Mouse (Mus musculus): ENCODE results near the gene Sgca. TPM values are rescaled to one million over a fixed set of nuclear protein-coding genes. Genes with fewer than 3 reads are reported as not detected.
"Not testable (repeated sequence)": the region's sequence is repeated elsewhere in the genome, so short reads cannot be mapped to it uniquely, and the experiment has no call there.

Gene Sgca
- polyA plus RNA-seq, 1 experiment from 2014 or later, result 1.9 TPM

DNA sequence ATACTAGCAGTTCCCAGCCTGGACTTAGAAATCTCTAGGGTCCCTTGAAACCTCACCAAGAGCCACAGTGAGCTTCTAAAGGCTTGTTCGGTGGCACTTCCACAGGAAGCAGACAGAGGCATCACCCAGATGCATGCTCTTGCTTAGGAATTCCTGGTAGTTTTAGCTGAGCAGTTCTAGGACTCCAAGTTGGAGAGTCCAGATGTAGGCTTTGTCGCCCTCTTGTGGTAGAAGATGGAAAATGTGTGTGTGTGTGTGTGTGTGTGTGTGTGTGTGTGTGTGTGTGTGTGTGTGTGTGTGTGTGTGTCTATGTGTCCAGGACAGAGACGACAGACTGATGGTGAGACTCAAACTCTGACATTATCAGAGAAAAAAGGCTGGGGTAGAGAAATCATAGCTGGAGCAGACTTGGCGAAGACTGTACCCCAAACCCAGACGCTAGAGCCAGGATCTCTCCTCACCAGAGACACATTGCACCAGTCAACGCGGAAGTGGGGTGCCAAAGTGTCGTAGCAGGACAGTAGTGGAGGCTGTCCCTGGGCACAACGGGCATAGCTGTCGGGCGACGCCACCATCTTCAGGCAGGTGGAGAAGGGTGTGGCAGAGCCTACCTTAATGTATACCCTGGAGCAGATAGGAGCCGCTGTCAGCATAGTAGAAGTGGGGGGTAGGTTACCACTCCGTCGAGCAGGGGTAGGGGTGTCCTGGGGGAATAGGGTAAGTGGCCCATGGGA is 5.8 kb downstream of the Sgca start:
- no peaks in the 10 kb centered on the region for H3K9me3 ChIP-seq (ENCODE audit: control insufficient read depth, low read length)
- H3K4me3 ChIP-seq (ENCODE audit: low read depth, low read length), result no peak overlapping the region
- no peaks in the 10 kb centered on the region for H3K36me3 ChIP-seq (ENCODE audit: control insufficient read depth, insufficient read depth, low read length)
- WGBS, result 66% methylated on average over 15 of the region's 15 CpGs
- H3K4me1 ChIP-seq (ENCODE audit: control insufficient read depth, insufficient read depth, low read length), result no peaks in the 10 kb centered on the region
- no peaks in the 10 kb centered on the region for H3K27me3 ChIP-seq (ENCODE audit: control insufficient read depth, insufficient read depth, low read length)
- H3K27ac ChIP-seq (ENCODE audit: low read depth, low read length), result no peak overlapping the region
- H3K4me2 ChIP-seq (ENCODE audit: low read depth), result no peak overlapping the region
- DNase-seq (ENCODE audit: low spot score) (peak; percentile 65), ATAC-seq (ENCODE audit: insufficient read depth, low FRiP score, low TSS enrichment) (no peak)
- no peak overlapping the region for H3K9ac ChIP-seq (ENCODE audit: low read length)

DNA sequence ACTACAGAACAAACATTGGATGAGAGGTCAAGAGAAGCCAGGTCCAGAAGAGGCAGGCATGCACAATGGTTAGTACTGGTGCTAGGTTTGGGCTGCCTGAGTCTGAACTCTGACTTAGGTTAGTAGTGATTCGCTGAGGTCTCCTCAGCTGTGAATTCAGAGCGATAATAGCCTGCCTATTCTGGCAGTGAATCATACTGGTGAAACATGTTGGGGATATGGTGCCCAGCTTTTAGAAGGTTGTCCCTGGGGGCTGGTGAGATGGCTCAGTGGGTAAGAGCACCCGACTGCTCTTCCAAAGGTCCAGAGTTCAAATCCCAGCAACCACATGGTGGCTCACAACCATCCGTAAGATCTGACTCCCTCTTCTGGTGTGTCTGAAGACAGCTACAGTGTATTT is 6.4 kb downstream of the Sgca start:
- not testable (repeated sequence) for H3K4me3 ChIP-seq (ENCODE audit: low read depth, low read length); H3K27ac ChIP-seq (ENCODE audit: low read depth, low read length); DNase-seq (ENCODE audit: low spot score); H3K4me1 ChIP-seq (ENCODE audit: control insufficient read depth, insufficient read depth, low read length); H3K9me3 ChIP-seq (ENCODE audit: control insufficient read depth, low read length); H3K9ac ChIP-seq (ENCODE audit: low read length); ATAC-seq (ENCODE audit: insufficient read depth, low FRiP score, low TSS enrichment); H3K4me2 ChIP-seq (ENCODE audit: low read depth); H3K27me3 ChIP-seq (ENCODE audit: control insufficient read depth, insufficient read depth, low read length); H3K36me3 ChIP-seq (ENCODE audit: control insufficient read depth, insufficient read depth, low read length)
- WGBS, result 92% methylated on average over 4 of the region's 4 CpGs

DNA sequence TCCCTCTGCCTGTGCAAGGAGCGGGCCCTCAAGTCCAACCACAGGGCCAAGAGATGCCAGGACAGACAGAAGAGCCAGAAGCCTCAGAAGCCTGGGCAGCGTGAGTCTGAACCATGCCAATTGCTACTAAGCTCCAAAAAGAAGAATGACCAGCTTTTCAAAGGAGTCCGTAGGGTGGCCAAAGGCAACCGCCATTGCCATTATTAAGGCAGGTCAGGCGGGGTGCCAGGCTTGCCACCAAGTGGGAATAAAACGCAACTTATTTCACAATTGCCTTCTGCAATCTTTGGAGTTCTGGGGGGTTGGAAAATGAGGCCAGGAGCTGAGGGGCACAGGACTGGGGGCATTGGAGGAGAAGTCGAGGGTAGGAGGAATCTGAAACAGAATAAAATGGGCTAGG is 7.9 kb downstream of the Sgca start:
- Histone ChIP-seq H3K9ac (ENCODE audit: low read length) (no peak overlapping the region), H3K27ac (ENCODE audit: low read depth, low read length) (no peak overlapping the region), H3K36me3 (ENCODE audit: control insufficient read depth, insufficient read depth, low read length) (no peaks in the 10 kb centered on the region), H3K4me1 (ENCODE audit: control insufficient read depth, insufficient read depth, low read length) (no peaks in the 10 kb centered on the region), H3K27me3 (ENCODE audit: control insufficient read depth, insufficient read depth, low read length) (no peaks in the 10 kb centered on the region), H3K4me3 (ENCODE audit: low read depth, low read length) (no peak overlapping the region), H3K9me3 (ENCODE audit: control insufficient read depth, low read length) (no peaks in the 10 kb centered on the region), H3K4me2 (ENCODE audit: low read depth) (no peak overlapping the region)
- 85% methylated on average over 7 of the region's 7 CpGs for WGBS
- DNase-seq (ENCODE audit: low spot score) (no peak), ATAC-seq (ENCODE audit: insufficient read depth, low FRiP score, low TSS enrichment) (no peak)

DNA sequence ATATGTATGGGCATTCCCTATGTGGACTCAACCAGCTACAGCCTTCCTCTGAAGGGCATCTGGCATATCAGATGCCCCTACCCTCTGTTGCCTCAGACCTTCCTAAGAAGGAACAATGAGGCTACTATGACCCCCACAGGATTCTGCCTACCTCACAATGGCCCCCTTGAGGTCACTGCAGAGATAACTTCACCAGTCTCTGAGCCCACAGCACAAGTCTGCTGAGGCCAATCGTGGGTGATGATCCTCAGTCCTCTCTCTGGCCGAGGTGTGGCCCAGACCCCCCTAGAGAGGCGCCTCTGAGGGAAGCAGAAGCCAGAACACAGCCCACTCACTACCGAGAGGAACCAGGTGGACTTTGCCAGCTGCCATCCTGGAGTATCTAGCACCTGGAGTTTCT is 8.7 kb downstream of the Sgca start, which contains the start of gene Hils1:
Hils1 (plus strand) TSS at position 175 of the 400 bp plus-strand sequence.
- Histone ChIP-seq H3K4me2 (ENCODE audit: low read depth) (no peak within 1 kb of the TSS), H3K27me3 (ENCODE audit: control insufficient read depth, insufficient read depth, low read length) (no peaks in the 10 kb centered on the region), H3K9me3 (ENCODE audit: control insufficient read depth, low read length) (no peaks in the 10 kb centered on the region), H3K4me1 (ENCODE audit: control insufficient read depth, insufficient read depth, low read length) (no peaks in the 10 kb centered on the region), H3K27ac (ENCODE audit: low read depth, low read length) (no peak within 1 kb of the TSS), H3K9ac (ENCODE audit: low read length) (no peak within 1 kb of the TSS), H3K4me3 (ENCODE audit: low read depth, low read length) (no peak within 1 kb of the TSS), H3K36me3 (ENCODE audit: control insufficient read depth, insufficient read depth, low read length) (no peaks in the 10 kb centered on the region)
- DNase-seq (ENCODE audit: low spot score) (no peak), ATAC-seq (ENCODE audit: insufficient read depth, low FRiP score, low TSS enrichment) (no peak)
- 49% methylated on average over 4 of the region's 4 CpGs for WGBS

DNA sequence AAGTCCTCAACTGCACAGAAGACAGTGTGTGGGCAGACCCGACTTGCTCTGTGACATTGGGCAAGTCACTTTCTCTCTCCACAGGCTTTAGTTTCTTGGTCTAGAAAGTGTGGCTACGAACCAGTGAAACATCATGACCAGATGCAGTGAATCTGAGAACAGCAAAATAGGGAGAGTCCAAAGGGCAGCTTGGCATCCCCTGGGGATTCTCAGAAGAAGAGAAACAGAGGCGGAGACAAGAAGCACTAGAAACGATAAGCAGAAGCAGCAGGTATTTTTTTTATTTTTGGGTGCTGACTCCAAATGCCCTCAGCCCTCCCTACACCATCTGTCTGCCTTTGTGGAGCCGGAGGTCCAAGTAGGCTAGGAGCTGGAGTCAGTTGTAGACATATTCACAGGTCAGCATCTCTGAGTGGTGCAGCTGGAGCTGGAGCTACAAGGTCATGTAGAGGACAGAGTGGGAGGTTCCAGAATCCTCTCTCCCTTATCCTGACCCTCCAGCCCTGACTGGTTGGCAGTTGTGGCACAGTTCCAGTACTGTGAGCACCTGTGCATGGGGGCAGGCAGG is 13.5 kb downstream of the Sgca start:
- Histone ChIP-seq H3K4me2 (ENCODE audit: low read depth) (no peak overlapping the region), H3K9me3 (ENCODE audit: control insufficient read depth, low read length) (no peaks in the 10 kb centered on the region), H3K9ac (ENCODE audit: low read length) (no peak overlapping the region), H3K4me3 (ENCODE audit: low read depth, low read length) (no peak overlapping the region), H3K27me3 (ENCODE audit: control insufficient read depth, insufficient read depth, low read length) (no peaks in the 10 kb centered on the region), H3K27ac (ENCODE audit: low read depth, low read length) (no peak overlapping the region), H3K4me1 (ENCODE audit: control insufficient read depth, insufficient read depth, low read length) (no peaks in the 10 kb centered on the region), H3K36me3 (ENCODE audit: control insufficient read depth, insufficient read depth, low read length) (no peaks in the 10 kb centered on the region)
- ATAC-seq (ENCODE audit: insufficient read depth, low FRiP score, low TSS enrichment) (no peak), DNase-seq (ENCODE audit: low spot score) (no peak)
- WGBS, result 73% methylated on average over 5 of the region's 5 CpGs

DNA sequence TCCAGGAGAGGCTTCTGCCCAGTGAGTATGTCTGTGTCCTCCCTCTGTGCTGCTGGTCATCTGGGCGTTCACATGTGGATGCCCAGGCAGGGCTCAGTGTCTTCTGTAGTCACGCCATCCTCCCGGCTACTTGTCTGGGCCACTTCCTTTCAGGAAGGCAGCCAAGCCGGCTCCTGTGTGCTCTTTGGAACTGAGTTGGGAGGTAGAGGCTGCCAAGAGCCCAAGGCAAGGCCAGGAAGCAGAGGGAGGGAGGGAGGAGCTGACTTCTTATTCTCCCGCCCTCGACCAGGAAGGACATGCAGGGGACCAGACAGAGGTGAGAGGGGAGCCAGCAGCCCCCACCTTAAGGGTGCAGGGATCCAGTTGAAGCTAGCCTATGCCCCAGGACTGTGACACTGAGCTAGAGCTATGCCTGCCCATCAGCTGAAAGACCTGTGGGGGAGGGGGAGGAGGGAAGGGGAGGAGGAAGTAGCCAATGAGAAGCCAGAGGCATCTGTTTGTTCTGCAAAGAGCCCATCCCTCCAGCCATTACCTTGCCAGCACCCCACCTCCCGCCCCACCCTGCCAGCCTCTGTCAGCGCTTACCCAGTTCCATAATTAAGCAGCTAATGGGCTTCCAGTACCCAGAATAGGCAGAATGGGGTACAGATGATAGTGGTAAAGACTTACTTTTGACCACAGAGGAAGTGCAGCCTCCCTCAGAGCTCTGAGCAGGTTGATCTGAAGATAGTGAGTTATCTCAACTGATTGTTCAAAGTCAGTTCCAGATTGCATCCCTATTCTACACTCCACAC is 17.9 kb downstream of the Sgca start:
- no peaks in the 10 kb centered on the region for H3K36me3 ChIP-seq (ENCODE audit: control insufficient read depth, insufficient read depth, low read length)
- H3K4me2 ChIP-seq (ENCODE audit: low read depth), result no peak overlapping the region
- peak; percentile 43 for DNase-seq (ENCODE audit: low spot score)
- no peak overlapping the region for H3K4me3 ChIP-seq (ENCODE audit: low read depth, low read length)
- H3K27me3 ChIP-seq (ENCODE audit: control insufficient read depth, insufficient read depth, low read length), result no peaks in the 10 kb centered on the region
- no peak for ATAC-seq (ENCODE audit: insufficient read depth, low FRiP score, low TSS enrichment)
- no peak overlapping the region for H3K9ac ChIP-seq (ENCODE audit: low read length)
- WGBS, result 18% methylated on average over 8 of the region's 8 CpGs
- no peak overlapping the region for H3K27ac ChIP-seq (ENCODE audit: low read depth, low read length)
- no peaks in the 10 kb centered on the region for H3K9me3 ChIP-seq (ENCODE audit: control insufficient read depth, low read length)
- H3K4me1 ChIP-seq (ENCODE audit: control insufficient read depth, insufficient read depth, low read length), result no peaks in the 10 kb centered on the region

DNA sequence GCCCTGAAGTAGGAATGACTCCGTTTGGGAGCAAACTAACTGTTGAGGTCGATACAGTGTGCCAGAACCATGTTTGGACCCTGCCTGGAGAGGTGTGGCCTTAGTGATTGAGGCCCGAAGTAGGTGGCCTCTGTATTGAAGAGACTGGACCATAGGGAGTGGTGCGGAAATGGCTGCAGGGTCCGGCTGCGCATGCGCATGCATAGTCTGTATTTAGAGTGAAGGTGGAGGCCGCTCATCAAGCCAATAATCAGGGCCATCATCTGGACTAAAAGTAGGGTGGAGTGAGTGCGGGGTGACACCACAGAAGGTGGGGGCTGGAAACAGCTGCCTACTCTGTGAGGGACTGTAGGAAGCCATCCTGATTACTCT is 18.4 kb downstream of the Sgca start:
- DNase-seq (ENCODE audit: low spot score) (no peak), ATAC-seq (ENCODE audit: insufficient read depth, low FRiP score, low TSS enrichment) (no peak)
- no peak overlapping the region for H3K27ac ChIP-seq (ENCODE audit: low read depth, low read length)
- no peaks in the 10 kb centered on the region for H3K4me1 ChIP-seq (ENCODE audit: control insufficient read depth, insufficient read depth, low read length)
- WGBS, result 81% methylated on average over 9 of the region's 9 CpGs
- no peaks in the 10 kb centered on the region for H3K36me3 ChIP-seq (ENCODE audit: control insufficient read depth, insufficient read depth, low read length)
- no peak overlapping the region for H3K4me2 ChIP-seq (ENCODE audit: low read depth)
- no peaks in the 10 kb centered on the region for H3K27me3 ChIP-seq (ENCODE audit: control insufficient read depth, insufficient read depth, low read length)
- no peaks in the 10 kb centered on the region for H3K9me3 ChIP-seq (ENCODE audit: control insufficient read depth, low read length)
- H3K4me3 ChIP-seq (ENCODE audit: low read depth, low read length), result no peak overlapping the region
- H3K9ac ChIP-seq (ENCODE audit: low read length), result no peak overlapping the region

DNA sequence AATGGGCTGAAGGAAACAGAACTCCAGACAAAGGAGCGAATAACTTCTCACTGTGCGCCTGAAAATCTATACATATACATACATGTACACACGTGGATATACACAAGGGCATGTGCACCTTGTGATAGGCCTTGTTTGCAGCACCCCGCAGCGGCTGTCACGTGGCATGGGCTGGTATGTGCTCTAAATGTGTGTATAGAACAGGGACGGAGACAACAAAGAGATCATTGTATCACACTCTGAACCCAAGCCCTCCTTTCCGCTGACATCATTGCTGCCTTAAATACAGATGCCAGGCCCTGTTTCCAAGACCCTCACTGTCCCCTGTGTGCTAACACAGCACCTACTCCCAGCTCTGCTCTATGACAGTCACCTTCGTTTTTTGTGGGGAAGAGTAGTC is 21.0 kb downstream of the Sgca start:
- Histone ChIP-seq H3K9ac (ENCODE audit: low read length) (no peak overlapping the region), H3K4me2 (ENCODE audit: low read depth) (no peak overlapping the region), H3K27ac (ENCODE audit: low read depth, low read length) (no peak overlapping the region)

More for the DNA sequence above, 21.0 kb downstream of the Sgca start:
- DNase-seq (ENCODE audit: low spot score), result no peak
- WGBS, result 75% methylated on average over 9 of the region's 9 CpGs
- Histone ChIP-seq H3K9me3 (ENCODE audit: control insufficient read depth, low read length) (no peaks in the 10 kb centered on the region), H3K4me3 (ENCODE audit: low read depth, low read length) (no peak overlapping the region), H3K36me3 (ENCODE audit: control insufficient read depth, insufficient read depth, low read length) (no peaks in the 10 kb centered on the region; the same call in 1 of the 2 replicates), H3K4me1 (ENCODE audit: control insufficient read depth, insufficient read depth, low read length) (peaks cover 3% of the 10 kb centered on the region), H3K27me3 (ENCODE audit: control insufficient read depth, insufficient read depth, low read length) (no peaks in the 10 kb centered on the region)
- no peak for ATAC-seq (ENCODE audit: insufficient read depth, low FRiP score, low TSS enrichment)

Data from neural tube, embryonic 11.5 days (tissue).